Comparison of ENCODE assay signal across 1 mouse cellular context in the genomic region with DNA sequence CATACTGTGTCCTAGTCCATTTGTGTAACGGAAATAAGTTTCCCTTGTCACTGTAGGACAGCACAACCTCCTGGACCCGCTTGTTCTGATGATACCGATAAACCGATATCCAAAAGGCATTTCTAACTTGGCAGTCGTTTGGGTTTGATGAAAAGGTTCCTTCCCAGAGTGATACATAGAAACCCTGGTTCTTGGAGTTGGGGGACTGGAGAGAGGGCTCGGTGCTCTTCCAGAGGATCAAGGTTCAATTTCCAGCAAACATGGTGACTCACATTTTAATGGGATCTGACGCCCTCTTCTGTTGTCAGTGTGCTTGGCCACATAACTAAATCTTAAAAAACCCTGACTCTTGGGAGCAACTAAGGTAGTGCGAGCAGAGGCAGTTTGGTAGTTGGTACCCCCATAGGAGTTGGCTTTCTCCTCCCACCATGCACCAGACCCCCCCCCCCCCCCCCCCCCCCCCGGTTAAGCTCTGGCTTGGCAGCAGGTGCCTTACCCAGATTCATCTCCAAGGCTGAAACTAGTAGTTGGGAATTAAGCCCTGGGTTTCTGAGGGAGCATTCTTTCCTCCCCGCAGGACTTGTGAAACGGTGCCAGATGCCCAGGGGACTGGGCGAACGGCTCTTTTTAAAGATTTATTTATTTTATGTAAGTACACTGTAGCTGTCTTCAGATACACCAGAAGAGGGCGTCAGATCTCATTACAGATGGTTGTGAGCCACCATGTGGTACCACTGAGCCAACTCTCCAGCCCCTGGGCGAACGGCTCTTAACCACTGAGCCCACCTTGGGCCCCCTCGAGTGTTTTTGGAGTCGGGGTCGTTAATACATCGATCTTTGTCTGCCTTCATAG.
TF ChIP-seq lines count a peak whose summit lies in the region.

No protein-coding gene starts in this region.

TF ChIP-seq in MEL, 35 proteins besides CTCF, POLR2A, EP300 and RAD21:
- TF ChIP-seq NELFE (IDR thresholded peaks at IDR 0.05; ENCODE audit: low read depth, low read length) (no peak), MYC (IDR thresholded peaks at IDR 0.05; ENCODE audit: low read depth, low read length) (0 out of 2 replicates have a peak, but pooled peaks have one; percentile 22), BHLHE40 (IDR thresholded peaks at IDR 0.05; ENCODE audit: borderline replicate concordance, low read depth, low read length) (0 out of 2 replicates have a peak, but pooled peaks have one; percentile 4), POLR2AphosphoS5 (IDR thresholded peaks at IDR 0.05; ENCODE audit: borderline replicate concordance, low read depth, low read length) (no peak), MAFK (IDR thresholded peaks at IDR 0.05; ENCODE audit: borderline replicate concordance, low read depth, low read length) (no peak), CHD2 (IDR thresholded peaks at IDR 0.05; ENCODE audit: low read length) (0 out of 2 replicates have a peak, but pooled peaks have one; percentile 20), ETS1 (IDR thresholded peaks at IDR 0.05; ENCODE audit: low read depth, low read length) (no peak), E2F4 (IDR thresholded peaks at IDR 0.05; ENCODE audit: borderline replicate concordance, low read depth, low read length) (no peak), TBP (IDR thresholded peaks at IDR 0.05; ENCODE audit: low read depth, low read length) (no peak; the same call in 1 of the 2 replicates), ELF1 (IDR thresholded peaks at IDR 0.05; ENCODE audit: low read depth, low read length) (no peak), NRF1 (IDR thresholded peaks at IDR 0.05; ENCODE audit: insufficient read depth, low read depth, low read length, poor library complexity, severe bottlenecking) (no peak), ZC3H11A (IDR thresholded peaks at IDR 0.05; ENCODE audit: low read depth, low read length) (no peak), MAX (IDR thresholded peaks at IDR 0.05; ENCODE audit: low read length) (no peak), SIN3A (IDR thresholded peaks at IDR 0.05; ENCODE audit: low read length) (0 out of 2 replicates have a peak, but pooled peaks have one; percentile 53), USF1 (IDR thresholded peaks at IDR 0.05; ENCODE audit: low read depth, low read length) (no peak), GABPA (IDR thresholded peaks at IDR 0.05; ENCODE audit: low read depth, low read length) (no peak), JUND (IDR thresholded peaks at IDR 0.05; ENCODE audit: low read depth, low read length) (no peak), KAT2A (conservative IDR thresholded peaks at IDR 0.05; ENCODE audit: low read depth, low read length) (no peak), CHD1 (IDR thresholded peaks at IDR 0.05; ENCODE audit: low read depth, low read length) (no peak), HCFC1 (IDR thresholded peaks at IDR 0.05; ENCODE audit: low read depth, low read length) (0 out of 2 replicates have a peak, but pooled peaks have one; percentile 31), UBTF (IDR thresholded peaks at IDR 0.05; ENCODE audit: borderline replicate concordance, insufficient read depth, low read depth, low read length) (no peak), SMC3 (IDR thresholded peaks at IDR 0.05; ENCODE audit: low read depth, low read length) (no peak), ZKSCAN1 (IDR thresholded peaks at IDR 0.05; ENCODE audit: low read depth, low read length) (no peak; the same call in 1 of the 2 replicates), MXI1 (IDR thresholded peaks at IDR 0.05; ENCODE audit: low read depth, low read length) (peak; percentile 3; the same call in 1 of the 2 replicates), GATA1 (IDR thresholded peaks at IDR 0.05; ENCODE audit: low read depth, low read length) (0 out of 2 replicates have a peak, but pooled peaks have one; percentile 13), TAL1 (IDR thresholded peaks at IDR 0.05; ENCODE audit: low read length) (no peak), MEF2A (IDR thresholded peaks at IDR 0.05; ENCODE audit: extremely low read depth, insufficient replicate concordance, low read depth, low read length, poor library complexity, severe bottlenecking) (no peak), MYB (IDR thresholded peaks at IDR 0.05; ENCODE audit: low read depth, low read length) (0 out of 2 replicates have a peak, but pooled peaks have one; percentile 18), ZNF384 (IDR thresholded peaks at IDR 0.05; ENCODE audit: low read depth, low read length) (no peak), MAZ (IDR thresholded peaks at IDR 0.05; ENCODE audit: low read depth, low read length) (no peak), ZMIZ1 (IDR thresholded peaks at IDR 0.05; ENCODE audit: low read depth, low read length) (peak; percentile 66), RCOR1 (IDR thresholded peaks at IDR 0.05; ENCODE audit: low read depth, low read length) (no peak), TCF12 (IDR thresholded peaks at IDR 0.05; ENCODE audit: low read depth, low read length) (no peak), USF2 (IDR thresholded peaks at IDR 0.05; ENCODE audit: borderline replicate concordance in 1 of 2, insufficient read depth in 1 of 2, low read depth in 1 of 2, low read length in 2 of 2) (no peak), POLR2AphosphoS2 (IDR thresholded peaks at IDR 0.05; ENCODE audit: low read length) (peak; percentile 93)
